Mouse (Mus musculus) embryonic fibroblast, embryonic 13.5 days (primary cell): ENCODE data around the gene Polr1d.

Experiments used
- CTCF ChIP-seq: IDR thresholded peaks from 2 replicates; pipeline ENCODE4 v1.5.1; 2011; ENCODE audit warnings: mild to moderate bottlenecking, control low read depth, low read length, moderate library complexity, borderline replicate concordance; ENCODE audit not compliant: insufficient read depth
- POLR2A ChIP-seq: IDR thresholded peaks from 2 replicates; pipeline ENCODE4 v1.6.1; 2011; ENCODE audit warnings: low read depth, mild to moderate bottlenecking, control low read depth, low read length, moderate library complexity

DNA sequence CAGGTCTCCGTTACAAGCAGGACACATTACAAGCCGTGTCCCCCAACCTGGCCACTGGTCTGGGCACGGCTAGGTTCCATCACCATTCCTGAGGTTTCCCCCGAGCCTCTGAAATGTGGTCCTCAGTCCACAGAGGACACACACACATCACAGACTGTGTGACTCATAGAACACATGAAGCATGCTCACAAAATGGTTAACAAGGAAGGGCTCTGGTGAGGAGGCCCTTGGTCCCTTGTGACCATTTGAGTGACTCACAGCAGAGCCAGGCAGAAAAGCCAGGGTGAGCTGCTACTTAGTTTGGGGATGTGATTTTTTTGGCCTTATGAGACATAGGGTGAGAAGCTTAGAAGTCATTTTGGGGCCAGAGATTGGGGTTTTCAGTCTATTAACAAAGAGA lies 55.1 kb downstream of the Polr1d start:
- TF ChIP-seq CTCF, result no peak
- no peak for TF ChIP-seq POLR2A
